8 mouse cellular contexts compared by ENCODE assay signal in the genomic region with DNA sequence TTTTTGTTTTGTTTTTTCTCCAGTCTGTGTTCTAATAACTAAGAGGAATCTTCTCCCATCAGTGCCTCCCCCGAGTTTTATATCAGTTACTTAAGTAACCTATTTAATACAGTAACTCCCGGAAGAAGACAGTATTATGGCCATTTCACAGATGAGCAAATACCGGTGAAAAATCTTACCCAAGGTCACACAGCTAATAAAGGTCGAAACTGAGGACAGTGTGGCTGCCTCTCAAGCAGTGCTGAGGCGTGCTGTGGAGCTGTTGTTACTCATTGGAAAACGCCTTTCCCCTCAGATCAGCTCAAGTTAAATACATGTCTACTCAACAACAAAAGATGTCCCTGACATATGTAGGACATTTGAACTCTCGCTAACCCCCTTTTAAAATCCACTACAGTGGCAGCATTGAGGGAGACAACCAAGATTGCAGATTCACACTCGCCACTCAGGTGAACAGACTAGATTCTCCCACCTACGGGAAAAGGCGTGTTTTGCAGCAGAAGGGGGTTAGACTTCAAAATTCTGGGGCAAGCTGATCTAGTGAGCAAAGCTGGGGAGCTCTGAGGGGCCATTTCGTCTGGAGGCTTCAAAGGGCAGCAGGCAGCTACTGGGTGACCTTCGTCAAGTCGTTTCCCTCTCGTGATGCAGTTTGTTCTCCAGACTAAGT. TPM values are rescaled to one million over a fixed set of nuclear protein-coding genes. Genes with fewer than 3 reads are reported as not detected.
A peak's percentile ranks its signal among the peaks of the same experiment; 100 is the strongest.
DNase-seq lines count a peak whose midpoint lies in the region; ATAC-seq and TF ChIP-seq lines count a peak whose summit lies in the region.

No protein-coding gene starts in this region.

- DNase-seq in lung, postnatal 0 days (ENCODE audit: low spot score): no peak
- DNase-seq in lung, postnatal 10 days: no peak
- no peak for DNase-seq in embryonic facial prominence, embryonic 10.5 days (ENCODE audit: low spot score)
- DNase-seq in gastrocnemius, postnatal 4 days (ENCODE audit: low spot score in 2 of 2): no peak
- no peak for DNase-seq in layer of hippocampus, adult 18-20 months (ENCODE audit: low spot score in 2 of 2)
- no peak for DNase-seq in lung, postnatal 4 days

- TF ChIP-seq EP300 in lung, postnatal 0 days (IDR thresholded peaks at IDR 0.05): no peak

- H3K4me1 ChIP-seq in lung, postnatal 0 days (ENCODE audit: insufficient read depth, low read depth, low read length): peaks cover 8% of the 10 kb centered on the region
- peaks cover 24% of the 10 kb centered on the region for H3K4me1 ChIP-seq in embryonic facial prominence, embryonic 10.5 days
- H3K4me1 ChIP-seq in hindbrain, embryonic 16.5 days (ENCODE audit: control insufficient read depth, insufficient read depth, low read depth, low read length): peaks cover 22% of the 10 kb centered on the region
- peaks cover 21% of the 10 kb centered on the region for H3K4me1 ChIP-seq in midbrain, embryonic 16.5 days (ENCODE audit: control insufficient read depth, insufficient read depth, low read length)

- peak overlapping the region; percentile 87 for H3K4me3 ChIP-seq in lung, postnatal 0 days (ENCODE audit: low read depth, low read length)
- peak overlapping the region; percentile 73 for H3K4me3 ChIP-seq in embryonic facial prominence, embryonic 10.5 days
- peak overlapping the region; percentile 76 for H3K4me3 ChIP-seq in hindbrain, embryonic 16.5 days (ENCODE audit: low read length)
- H3K4me3 ChIP-seq in midbrain, embryonic 16.5 days (ENCODE audit: low read depth, low read length): peak overlapping the region; percentile 75

- H3K4me2 ChIP-seq in lung, postnatal 0 days (replicated peaks; ENCODE audit: low read depth, low read length): peak overlapping the region; percentile 80
- peak overlapping the region; percentile 60 for H3K4me2 ChIP-seq in hindbrain, embryonic 16.5 days (ENCODE audit: low read length)
- H3K4me2 ChIP-seq in midbrain, embryonic 16.5 days (ENCODE audit: low read length): peak overlapping the region; percentile 96

- H3K9ac ChIP-seq in lung, postnatal 0 days (replicated peaks; ENCODE audit: low read depth): peak overlapping the region; percentile 96
- peak overlapping the region; percentile 93 for H3K9ac ChIP-seq in hindbrain, embryonic 16.5 days (ENCODE audit: low read depth, low read length)
- H3K9ac ChIP-seq in midbrain, embryonic 16.5 days (ENCODE audit: low read depth, low read length): peak overlapping the region; percentile 86

- H3K27me3 ChIP-seq in lung, postnatal 0 days (replicated peaks; ENCODE audit: insufficient read depth, low read length): no peaks in the 10 kb centered on the region
- H3K27me3 ChIP-seq in embryonic facial prominence, embryonic 10.5 days (replicated peaks; ENCODE audit: low read depth, poor library complexity, severe bottlenecking): no peaks in the 10 kb centered on the region
- no peaks in the 10 kb centered on the region for H3K27me3 ChIP-seq in hindbrain, embryonic 16.5 days (replicated peaks; ENCODE audit: control insufficient read depth, insufficient read depth, low read length)
- H3K27me3 ChIP-seq in midbrain, embryonic 16.5 days (ENCODE audit: control insufficient read depth, insufficient read depth, low read depth, low read length): no peaks in the 10 kb centered on the region

- WGBS in lung, postnatal 0 days: 20% methylated on average over 14 of the region's 14 CpGs
- WGBS in embryonic facial prominence, embryonic 10.5 days: 37% methylated on average over 14 of the region's 14 CpGs
- 30% methylated on average over 14 of the region's 14 CpGs for WGBS in hindbrain, embryonic 16.5 days
- 31% methylated on average over 14 of the region's 14 CpGs for WGBS in midbrain, embryonic 16.5 days

- peaks cover 23% of the 10 kb centered on the region for H3K36me3 ChIP-seq in lung, postnatal 0 days (ENCODE audit: insufficient read depth, low read length)
- peaks cover 35% of the 10 kb centered on the region for H3K36me3 ChIP-seq in embryonic facial prominence, embryonic 10.5 days (replicated peaks)
- peaks cover 21% of the 10 kb centered on the region for H3K36me3 ChIP-seq in hindbrain, embryonic 16.5 days (ENCODE audit: control insufficient read depth, insufficient read depth, low read length)
- peaks cover 7% of the 10 kb centered on the region for H3K36me3 ChIP-seq in midbrain, embryonic 16.5 days (ENCODE audit: control insufficient read depth, insufficient read depth, low read length)

- H3K27ac ChIP-seq in lung, postnatal 0 days (ENCODE audit: low read length): peak overlapping the region; percentile 80
- H3K27ac ChIP-seq in embryonic facial prominence, embryonic 10.5 days (replicated peaks): peak overlapping the region; percentile 91
- peak overlapping the region; percentile 80; the same call in 1 of the 2 replicates for H3K27ac ChIP-seq in hindbrain, embryonic 16.5 days (ENCODE audit: low read depth, low read length)
- peak overlapping the region; percentile 84 for H3K27ac ChIP-seq in midbrain, embryonic 16.5 days (ENCODE audit: low read length)

- no peaks in the 10 kb centered on the region for H3K9me3 ChIP-seq in lung, postnatal 0 days (ENCODE audit: low read length)
- no peaks in the 10 kb centered on the region for H3K9me3 ChIP-seq in embryonic facial prominence, embryonic 10.5 days
- no peaks in the 10 kb centered on the region for H3K9me3 ChIP-seq in hindbrain, embryonic 16.5 days (ENCODE audit: control insufficient read depth, low read length)
- no peaks in the 10 kb centered on the region for H3K9me3 ChIP-seq in midbrain, embryonic 16.5 days (replicated peaks; ENCODE audit: control insufficient read depth, low read length, poor library complexity, severe bottlenecking)

- ATAC-seq in lung, postnatal 0 days: no peak
- ATAC-seq in hindbrain, embryonic 16.5 days: no peak
- ATAC-seq in midbrain, embryonic 16.5 days: no peak

- TF ChIP-seq CTCF in lung, postnatal 0 days (IDR thresholded peaks at IDR 0.05): no peak

RNA-seq across cellular contexts. Expression of a gene that starts 0.9 kb away (rescaled TPM):
- polyA plus RNA-seq in lung, postnatal 0 days (2015; fragmentation: Nextera tagmentation; extraction: Ambion mirVana): 439 and 454 TPM in 2 replicates
- polyA plus RNA-seq in embryonic facial prominence, embryonic 10.5 days (2016; fragmentation: Nextera tagmentation; extraction: Ambion mirVana): 243 and 256 TPM in 2 replicates
- 345 and 392 TPM in 2 replicates for polyA plus RNA-seq in hindbrain, embryonic 16.5 days (2015; fragmentation: Nextera tagmentation; extraction: Ambion mirVana)
- 321 and 346 TPM in 2 replicates for polyA plus RNA-seq in midbrain, embryonic 16.5 days (2015; fragmentation: Nextera tagmentation; extraction: Ambion mirVana)
- 100 to 1,000 TPM; 306 to 308 TPM for total RNA-seq in gastrocnemius, postnatal 4 days (2021)
- 100 to 1,000 TPM; 206 to 215 TPM for total RNA-seq in layer of hippocampus, adult 18-20 months (2021)

RNA-seq across cellular contexts. Expression of a gene that starts 14.5 kb away (rescaled TPM):
- 241 and 276 TPM in 2 replicates for polyA plus RNA-seq in lung, postnatal 0 days (2015; fragmentation: Nextera tagmentation; extraction: Ambion mirVana)
- 212 and 215 TPM in 2 replicates for polyA plus RNA-seq in embryonic facial prominence, embryonic 10.5 days (2016; fragmentation: Nextera tagmentation; extraction: Ambion mirVana)
- polyA plus RNA-seq in hindbrain, embryonic 16.5 days (2015; fragmentation: Nextera tagmentation; extraction: Ambion mirVana): 354 and 397 TPM in 2 replicates
- polyA plus RNA-seq in midbrain, embryonic 16.5 days (2015; fragmentation: Nextera tagmentation; extraction: Ambion mirVana): 300 and 320 TPM in 2 replicates
- total RNA-seq in gastrocnemius, postnatal 4 days (2021): 100 to 1,000 TPM; 135 to 144 TPM
- total RNA-seq in layer of hippocampus, adult 18-20 months (2021): 100 to 1,000 TPM; 149 to 152 TPM

RNA-seq across cellular contexts. Expression of a gene that starts 14.5 kb away (rescaled TPM):
- polyA plus RNA-seq in lung, postnatal 0 days (2015; fragmentation: Nextera tagmentation; extraction: Ambion mirVana): 8.4 TPM in 2 replicates
- 4.9 TPM in 2 replicates for polyA plus RNA-seq in embryonic facial prominence, embryonic 10.5 days (2016; fragmentation: Nextera tagmentation; extraction: Ambion mirVana)
- 1.6 and 2.1 TPM in 2 replicates for polyA plus RNA-seq in hindbrain, embryonic 16.5 days (2015; fragmentation: Nextera tagmentation; extraction: Ambion mirVana)
- polyA plus RNA-seq in midbrain, embryonic 16.5 days (2015; fragmentation: Nextera tagmentation; extraction: Ambion mirVana): 1.1 and 1.5 TPM in 2 replicates
- total RNA-seq in gastrocnemius, postnatal 4 days (2021): 10 to 100 TPM in 1 of 2 experiments, 1 to 10 TPM in 1; 8.7 to 10.9 TPM
- under 1 TPM; 0.25 to 0.52 TPM for total RNA-seq in layer of hippocampus, adult 18-20 months (2021)

RNA-seq across cellular contexts. Expression of a gene that starts 14.5 kb away (rescaled TPM):
- polyA plus RNA-seq in lung, postnatal 0 days (2015; fragmentation: Nextera tagmentation; extraction: Ambion mirVana): 73.0 and 75.4 TPM in 2 replicates
- polyA plus RNA-seq in embryonic facial prominence, embryonic 10.5 days (2016; fragmentation: Nextera tagmentation; extraction: Ambion mirVana): 19.2 and 24.0 TPM in 2 replicates
- 32.8 and 32.9 TPM in 2 replicates for polyA plus RNA-seq in hindbrain, embryonic 16.5 days (2015; fragmentation: Nextera tagmentation; extraction: Ambion mirVana)
- 23.8 and 28.0 TPM in 2 replicates for polyA plus RNA-seq in midbrain, embryonic 16.5 days (2015; fragmentation: Nextera tagmentation; extraction: Ambion mirVana)
- 10 to 100 TPM; 42.0 to 44.4 TPM for total RNA-seq in gastrocnemius, postnatal 4 days (2021)
- 10 to 100 TPM; 33.5 to 40.5 TPM for total RNA-seq in layer of hippocampus, adult 18-20 months (2021)

RNA-seq across cellular contexts. Expression of a gene that starts 26.8 kb away (rescaled TPM):
- 13.3 and 14.2 TPM in 2 replicates for polyA plus RNA-seq in lung, postnatal 0 days (2015; fragmentation: Nextera tagmentation; extraction: Ambion mirVana)
- polyA plus RNA-seq in embryonic facial prominence, embryonic 10.5 days (2016; fragmentation: Nextera tagmentation; extraction: Ambion mirVana): 2.1 and 3.0 TPM in 2 replicates
- polyA plus RNA-seq in hindbrain, embryonic 16.5 days (2015; fragmentation: Nextera tagmentation; extraction: Ambion mirVana): 3.3 TPM in 2 replicates
- 1.2 and 1.5 TPM in 2 replicates for polyA plus RNA-seq in midbrain, embryonic 16.5 days (2015; fragmentation: Nextera tagmentation; extraction: Ambion mirVana)
- 10 to 100 TPM; 17.3 to 17.9 TPM for total RNA-seq in gastrocnemius, postnatal 4 days (2021)
- 10 to 100 TPM; 57.5 to 64.1 TPM for total RNA-seq in layer of hippocampus, adult 18-20 months (2021)
